Mouse (Mus musculus) heart, adult 18-20 months (tissue): Measurements from ENCODE around the gene Pofut1. TPM values are rescaled to one million over a fixed set of nuclear protein-coding genes. Genes with fewer than 3 reads are reported as not detected.

ENCODE experiments used
- DNase-seq, 2 experiments: peaks; one replicate each; pipeline ENCODE4 v3.0.0; 2021 to 2022; ENCODE audit warnings: mixed read lengths in 1 of 2
- long read RNA-seq, 2 experiments: library from polyadenylated mRNA; stranded (forward); transcript quantifications; one replicate each; pipeline ENCODE4 v2.0.0; 2021
- total RNA-seq, 2 experiments: library from RNA; stranded (reverse); gene quantifications; 2 replicates each; pipeline ENCODE4 v1.2.3; 2021

Gene Pofut1
- total RNA-seq, result 10 to 100 TPM; 13.6 to 13.9 TPM
- long read RNA-seq, experiment 1, full-length matches to known transcripts, result 6 of 10 reads
- long read RNA-seq, experiment 1, partial matches to known transcripts, result 0 of 10 reads
- long read RNA-seq, experiment 1, other reads (novel, unspliced or antisense), result 4 of 10 reads
- long read RNA-seq, experiment 2, full-length matches to known transcripts, result 3 of 5 reads
- long read RNA-seq, experiment 2, partial matches to known transcripts, result 0 of 5 reads
- long read RNA-seq, experiment 2, other reads (novel, unspliced or antisense), result 2 of 5 reads

- peak; percentile 92 to 94 for DNase-seq
These were observed at the start of gene Pofut1, which contains the start of gene Plagl2 for GRCm38 (mm10) chr2:153241250-153242014. Gene Pofut1 (plus strand): TSS chr2:153241533. Gene Plagl2 (minus strand): TSS chr2:153241426.

GRCm38 (mm10) chr2:153194255-153194654 lies 47.1 kb upstream of the Pofut1 start:
- no peak for DNase-seq

- peak in 1 of 2 experiments; percentile 38 for DNase-seq
These were observed 42.8 kb upstream of the Pofut1 start for GRCm38 (mm10) chr2:153198485-153198884.

- peak in 1 of 2 experiments; percentile 53 for DNase-seq
These were observed 42.2 kb upstream of the Pofut1 start for GRCm38 (mm10) chr2:153199114-153199513.

GRCm38 (mm10) chr2:153202766-153203165 lies 38.6 kb upstream of the Pofut1 start:
- no peak for DNase-seq

GRCm38 (mm10) chr2:153208149-153208548 lies 33.2 kb upstream of the Pofut1 start:
- DNase-seq, result no peak

- no peak for DNase-seq
These were observed 32.0 kb upstream of the Pofut1 start for GRCm38 (mm10) chr2:153209286-153209685.

- DNase-seq, result no peak
These were observed 29.9 kb upstream of the Pofut1 start for GRCm38 (mm10) chr2:153211451-153211850.

GRCm38 (mm10) chr2:153213351-153213750 lies 28.0 kb upstream of the Pofut1 start:
- DNase-seq, result no peak

- peak in 1 of 2 experiments; percentile 18 for DNase-seq
These were observed 26.5 kb upstream of the Pofut1 start for GRCm38 (mm10) chr2:153214771-153215259.

- no peak for DNase-seq
These were observed 25.9 kb upstream of the Pofut1 start for GRCm38 (mm10) chr2:153215421-153215820.

GRCm38 (mm10) chr2:153217826-153218340 lies 23.4 kb upstream of the Pofut1 start:
- DNase-seq, result no peak

GRCm38 (mm10) chr2:153218516-153218915 lies 22.8 kb upstream of the Pofut1 start:
- no peak for DNase-seq

GRCm38 (mm10) chr2:153221620-153222019 lies 19.7 kb upstream of the Pofut1 start:
- no peak for DNase-seq

GRCm38 (mm10) chr2:153222130-153222529 lies 19.2 kb upstream of the Pofut1 start:
- DNase-seq, result no peak

GRCm38 (mm10) chr2:153222566-153222965 lies 18.8 kb upstream of the Pofut1 start:
- DNase-seq, result no peak

- peak; percentile 53 to 56 for DNase-seq
These were observed 16.3 kb upstream of the Pofut1 start, which contains the start of gene Tspyl3 for GRCm38 (mm10) chr2:153224946-153225594. Gene Tspyl3 (minus strand): TSS chr2:153225441.

GRCm38 (mm10) chr2:153225595-153225953 lies 15.8 kb upstream of the Pofut1 start:
- no peak for DNase-seq

- no peak for DNase-seq
These were observed 13.4 kb upstream of the Pofut1 start for GRCm38 (mm10) chr2:153227959-153228358.

GRCm38 (mm10) chr2:153228523-153228922 lies 12.8 kb upstream of the Pofut1 start:
- peak in 1 of 2 experiments; percentile 22 for DNase-seq

GRCm38 (mm10) chr2:153237193-153237592 lies 4.1 kb upstream of the Pofut1 start:
- no peak for DNase-seq

- no peak for DNase-seq
These were observed 3.4 kb upstream of the Pofut1 start for GRCm38 (mm10) chr2:153237891-153238290.
